Mouse (Mus musculus): ENCODE measurements around the gene Polrmt. TPM values are rescaled to one million over a fixed set of nuclear protein-coding genes. Genes with fewer than 3 reads are reported as not detected.
"Not testable (repeated sequence)": the region's sequence is repeated elsewhere in the genome, so short reads cannot be mapped to it uniquely, and the experiment has no call there.

The Polrmt gene
- polyA plus RNA-seq, 1 experiment from 2014 or later = 47.3 TPM

DNA sequence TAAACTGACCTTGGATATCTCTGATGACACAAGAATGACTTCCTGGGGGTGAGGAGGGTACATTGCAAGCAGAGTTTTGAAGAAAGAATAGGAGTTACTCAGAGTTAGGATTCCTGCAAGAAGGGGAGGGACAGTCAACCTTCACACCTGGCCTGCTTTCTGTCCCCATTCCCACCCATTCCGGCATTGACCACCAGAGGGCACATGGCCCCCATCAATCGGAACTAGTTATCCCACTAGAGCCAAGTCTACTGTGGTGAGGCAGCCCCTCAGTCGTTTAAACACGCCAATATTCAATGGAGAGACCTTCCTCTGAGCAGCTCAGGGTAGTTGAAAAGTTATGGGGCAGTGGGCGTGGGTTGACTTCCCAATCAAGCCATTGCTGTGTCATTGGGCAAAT is 22.0 kb upstream of the Polrmt start:
- Histone ChIP-seq H3K27me3 (ENCODE audit: insufficient read depth, poor library complexity, severe bottlenecking) (peaks cover 10% of the 10 kb centered on the region; the same call in 1 of the 2 replicates), H3K4me1 (replicated peaks) (peaks cover 52% of the 10 kb centered on the region), H3K9me3 (peaks cover 4% of the 10 kb centered on the region; the same call in 1 of the 2 replicates), H3K4me3 (peak overlapping the region; percentile 73), H3K36me3 (peaks cover 11% of the 10 kb centered on the region; the same call in 1 of the 2 replicates), H3K27ac (no peak overlapping the region)
- peak; percentile 85 for DNase-seq (ENCODE audit: low spot score)
- under 1% methylated on average over 5 of the region's 5 CpGs for WGBS

DNA sequence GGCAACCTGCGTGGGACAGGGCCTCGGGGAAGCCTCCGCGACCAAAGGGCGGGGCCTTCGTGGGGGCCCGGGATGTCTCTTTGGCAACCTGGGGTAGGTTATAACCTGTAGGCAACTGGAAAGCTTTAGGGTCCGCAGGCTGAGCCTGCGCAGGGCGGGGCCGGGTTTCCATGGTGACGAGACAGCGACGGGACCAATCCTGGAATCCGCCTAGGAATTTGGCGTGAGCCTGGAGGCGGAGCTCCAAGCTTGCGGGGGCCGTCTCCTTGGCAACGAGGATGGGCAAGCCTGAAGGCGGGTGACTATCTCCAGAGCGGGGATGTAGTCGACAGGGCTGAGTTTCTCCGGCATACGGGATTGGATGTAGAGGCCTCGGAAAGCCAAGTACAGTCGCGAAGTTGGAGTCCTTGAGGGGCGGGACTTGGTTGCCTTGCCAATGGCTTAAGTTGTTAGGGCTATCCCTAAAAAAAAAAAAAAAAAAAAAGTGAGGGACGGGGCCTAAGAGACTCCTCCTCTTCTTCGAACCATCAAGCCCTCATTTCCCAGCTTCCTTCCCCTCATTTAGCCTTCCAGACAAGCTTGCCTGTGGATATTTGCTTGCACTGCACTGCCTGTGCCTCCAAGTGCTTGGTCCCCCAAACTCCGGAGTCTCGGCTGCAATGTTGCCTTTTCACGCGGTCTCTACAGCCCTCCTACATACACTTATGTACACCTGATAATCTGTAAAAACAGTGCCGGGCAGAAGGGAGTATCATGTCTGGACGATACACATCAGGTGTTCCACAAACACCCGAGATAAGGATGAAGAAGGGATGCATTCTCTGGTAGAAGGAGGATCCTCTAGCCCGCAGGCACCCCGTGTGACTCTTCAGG is 21.2 kb upstream of the Polrmt start:
- H3K27ac ChIP-seq = peak overlapping the region; percentile 95
- H3K4me3 ChIP-seq = peak overlapping the region; percentile 73
- peaks cover 4% of the 10 kb centered on the region; the same call in 1 of the 2 replicates for H3K9me3 ChIP-seq
- peak; percentile 96 for DNase-seq (ENCODE audit: low spot score)
- WGBS = 14% methylated on average over 40 of the region's 40 CpGs
- peaks cover 60% of the 10 kb centered on the region for H3K4me1 ChIP-seq (replicated peaks)
- peaks cover 10% of the 10 kb centered on the region; the same call in 1 of the 2 replicates for H3K27me3 ChIP-seq (ENCODE audit: insufficient read depth, poor library complexity, severe bottlenecking)
- H3K36me3 ChIP-seq = peaks cover 19% of the 10 kb centered on the region

DNA sequence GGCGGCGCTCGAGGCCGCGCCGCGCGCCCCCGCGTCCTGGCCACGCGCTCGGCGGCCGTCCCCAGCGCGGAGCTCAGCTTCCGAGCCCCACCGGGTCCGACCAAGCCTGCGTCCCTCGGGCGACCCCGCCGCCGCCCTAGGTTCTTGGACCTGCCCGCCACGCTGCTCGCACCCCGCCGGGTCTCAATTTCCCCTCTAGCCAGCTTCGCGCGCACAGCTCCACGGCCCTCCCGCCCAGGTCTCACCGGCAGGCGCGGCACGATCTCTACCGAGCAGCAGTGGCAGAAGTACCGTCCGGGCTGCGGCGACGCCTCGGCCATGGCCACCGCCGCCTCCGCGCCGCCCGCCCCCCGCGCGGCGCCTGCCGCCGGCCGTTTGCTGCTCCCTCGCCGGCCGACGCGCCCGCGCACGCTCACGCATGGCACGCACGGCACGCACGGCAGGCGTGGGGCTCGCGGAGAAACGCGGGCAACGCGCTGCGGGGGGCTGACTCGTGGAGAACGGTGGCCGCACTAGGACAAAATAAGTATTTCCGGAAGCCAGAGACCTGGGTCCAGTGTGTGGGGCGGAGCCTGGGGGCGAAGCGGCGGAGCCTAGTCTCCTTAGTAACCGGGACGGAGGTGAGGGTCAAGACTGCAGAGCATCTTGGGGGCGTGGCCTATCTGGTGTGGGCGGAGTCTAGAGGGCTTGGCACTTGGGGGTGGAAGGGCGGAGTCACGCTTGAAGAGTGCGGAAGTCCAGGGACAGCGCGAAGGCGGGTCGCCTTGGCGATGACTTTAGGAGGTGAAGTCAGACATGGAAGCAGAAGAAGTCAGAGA is 20.3 kb upstream of the Polrmt start, which contains the start of gene Rnf126:
Gene Rnf126, minus strand, starts transcription at position 445 of the 818 bp plus-strand sequence.
- H3K9me3 ChIP-seq = no peaks in the 10 kb centered on the region
- H3K4me1 ChIP-seq (replicated peaks) = peaks cover 61% of the 10 kb centered on the region
- under 1% methylated on average over 101 of the region's 101 CpGs for WGBS
- peak within 1 kb of the TSS; percentile 73 for H3K4me3 ChIP-seq
- H3K27me3 ChIP-seq (ENCODE audit: insufficient read depth, poor library complexity, severe bottlenecking) = peaks cover 10% of the 10 kb centered on the region; the same call in 1 of the 2 replicates
- peak; percentile 100 for DNase-seq (ENCODE audit: low spot score)
- peak within 1 kb of the TSS; percentile 95 for H3K27ac ChIP-seq
- peaks cover 28% of the 10 kb centered on the region for H3K36me3 ChIP-seq

DNA sequence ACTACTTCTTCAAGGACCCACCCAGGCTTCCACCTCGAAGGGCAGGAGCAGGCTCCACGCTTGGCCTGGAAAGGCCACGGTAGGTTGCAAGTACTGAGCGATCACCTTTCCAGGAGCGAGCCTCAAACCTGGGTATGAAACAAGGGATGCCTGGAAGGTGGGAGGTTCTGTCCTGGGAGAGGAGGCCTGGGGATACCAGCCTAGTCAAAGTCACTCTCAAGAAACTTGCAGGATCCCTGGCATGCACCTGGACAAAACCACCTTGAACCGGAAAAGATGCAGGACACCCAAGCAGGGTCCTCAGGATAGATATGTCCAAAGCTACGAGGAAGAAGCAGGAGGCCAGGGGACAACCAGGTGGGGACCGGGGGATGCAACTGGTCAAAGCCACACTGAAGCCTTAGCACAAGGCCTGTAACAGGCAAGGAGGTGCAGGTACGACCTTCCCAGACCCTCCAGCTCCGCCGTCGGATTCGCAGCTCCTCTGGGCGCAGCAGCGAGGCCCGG is 19.7 kb upstream of the Polrmt start:
- H3K36me3 ChIP-seq = peaks cover 34% of the 10 kb centered on the region
- 10% methylated on average over 16 of the region's 16 CpGs for WGBS
- peaks cover 8% of the 10 kb centered on the region; the same call in 1 of the 2 replicates for H3K27me3 ChIP-seq (ENCODE audit: insufficient read depth, poor library complexity, severe bottlenecking)
- H3K9me3 ChIP-seq = no peaks in the 10 kb centered on the region
- H3K4me3 ChIP-seq = peak overlapping the region; percentile 73
- peaks cover 61% of the 10 kb centered on the region for H3K4me1 ChIP-seq (replicated peaks)
- DNase-seq (ENCODE audit: low spot score) = no peak
- H3K27ac ChIP-seq = peak overlapping the region; percentile 95

DNA sequence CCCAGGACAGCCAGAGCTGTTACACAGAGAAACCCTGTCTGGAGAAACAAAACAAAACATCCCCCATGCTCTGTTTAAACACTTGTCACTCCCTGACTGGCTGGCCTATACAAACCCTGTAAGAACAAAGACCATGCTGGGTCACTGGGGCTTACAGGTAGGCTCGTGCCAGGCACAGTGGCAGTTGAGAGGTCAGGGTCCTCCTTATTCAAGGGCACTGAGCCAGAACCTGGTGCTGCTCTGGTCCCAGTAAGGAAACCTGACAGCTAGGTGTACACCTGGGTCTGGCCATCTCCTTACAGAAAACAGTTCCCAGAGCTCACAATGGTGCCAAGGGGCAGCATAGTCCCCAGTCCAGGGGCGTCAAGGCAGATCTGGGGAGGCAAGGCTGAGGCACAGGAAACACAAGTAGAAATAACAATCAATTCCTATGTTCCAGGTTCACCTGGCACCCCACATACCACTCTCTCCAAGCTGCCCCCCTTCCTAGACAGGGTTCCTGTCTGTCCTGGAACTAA is 18.9 kb upstream of the Polrmt start:
- H3K4me1 ChIP-seq (replicated peaks) = peaks cover 61% of the 10 kb centered on the region
- no peaks in the 10 kb centered on the region for H3K9me3 ChIP-seq
- DNase-seq (ENCODE audit: low spot score) = no peak
- peaks cover under 1% of the 10 kb centered on the region; the same call in 1 of the 2 replicates for H3K27me3 ChIP-seq (ENCODE audit: insufficient read depth, poor library complexity, severe bottlenecking)
- no peak overlapping the region for H3K27ac ChIP-seq
- peaks cover 42% of the 10 kb centered on the region for H3K36me3 ChIP-seq
- peak overlapping the region; percentile 73 for H3K4me3 ChIP-seq
- 84% methylated on average over 2 of the region's 2 CpGs for WGBS

DNA sequence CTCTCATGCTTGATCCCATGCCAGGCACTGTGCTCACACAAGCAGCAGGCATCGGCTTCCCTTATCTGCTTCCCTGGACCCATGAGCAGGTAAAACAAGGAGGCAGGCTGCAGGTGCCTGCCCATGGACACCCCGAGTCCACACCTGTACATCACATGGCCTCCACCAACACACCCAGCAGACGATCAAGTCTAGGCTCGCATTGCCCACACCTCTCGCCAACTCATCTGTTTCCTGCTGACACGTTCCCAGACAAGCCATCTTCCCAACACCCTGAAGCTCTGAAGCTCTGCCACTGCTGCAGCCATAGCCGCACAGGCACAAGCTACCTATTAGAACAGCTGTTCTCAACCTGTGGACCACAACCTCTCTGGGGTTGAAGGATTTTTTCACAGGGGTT is 17.9 kb upstream of the Polrmt start:
- no peak for DNase-seq (ENCODE audit: low spot score)
- Histone ChIP-seq H3K27ac (no peak overlapping the region), H3K4me3 (no peak overlapping the region; the same call in 1 of the 2 replicates), H3K36me3 (peaks cover 52% of the 10 kb centered on the region), H3K4me1 (replicated peaks) (peaks cover 61% of the 10 kb centered on the region), H3K27me3 (ENCODE audit: insufficient read depth, poor library complexity, severe bottlenecking) (no peaks in the 10 kb centered on the region), H3K9me3 (no peaks in the 10 kb centered on the region)
- WGBS = 90% methylated on average over 7 of the region's 7 CpGs

DNA sequence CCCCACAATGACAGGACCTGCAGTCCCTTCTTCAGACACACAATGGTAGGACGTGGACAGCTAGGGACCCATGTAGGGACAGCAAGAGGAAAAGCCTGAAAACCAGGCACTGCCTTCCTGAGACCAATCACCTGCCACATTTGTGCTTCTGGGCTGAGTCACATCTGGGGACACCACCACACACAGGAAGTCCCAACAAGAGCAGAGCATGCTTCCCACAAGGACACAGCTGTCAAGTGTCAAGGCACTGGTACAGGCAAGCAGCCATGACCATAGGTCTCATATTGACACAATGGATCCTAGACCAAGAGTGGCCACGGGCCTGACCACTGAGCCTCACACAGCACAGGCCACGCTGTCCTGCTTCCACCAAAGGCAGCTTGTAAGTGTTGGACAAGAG is 16.5 kb upstream of the Polrmt start:
- DNase-seq (ENCODE audit: low spot score) = no peak
- 83% methylated on average over 3 of the region's 3 CpGs for WGBS
- H3K4me1 ChIP-seq (replicated peaks) = peaks cover 50% of the 10 kb centered on the region
- H3K36me3 ChIP-seq = peaks cover 65% of the 10 kb centered on the region
- H3K9me3 ChIP-seq = no peaks in the 10 kb centered on the region
- no peaks in the 10 kb centered on the region for H3K27me3 ChIP-seq (ENCODE audit: insufficient read depth, poor library complexity, severe bottlenecking)
- no peak overlapping the region for H3K4me3 ChIP-seq
- H3K27ac ChIP-seq = no peak overlapping the region

DNA sequence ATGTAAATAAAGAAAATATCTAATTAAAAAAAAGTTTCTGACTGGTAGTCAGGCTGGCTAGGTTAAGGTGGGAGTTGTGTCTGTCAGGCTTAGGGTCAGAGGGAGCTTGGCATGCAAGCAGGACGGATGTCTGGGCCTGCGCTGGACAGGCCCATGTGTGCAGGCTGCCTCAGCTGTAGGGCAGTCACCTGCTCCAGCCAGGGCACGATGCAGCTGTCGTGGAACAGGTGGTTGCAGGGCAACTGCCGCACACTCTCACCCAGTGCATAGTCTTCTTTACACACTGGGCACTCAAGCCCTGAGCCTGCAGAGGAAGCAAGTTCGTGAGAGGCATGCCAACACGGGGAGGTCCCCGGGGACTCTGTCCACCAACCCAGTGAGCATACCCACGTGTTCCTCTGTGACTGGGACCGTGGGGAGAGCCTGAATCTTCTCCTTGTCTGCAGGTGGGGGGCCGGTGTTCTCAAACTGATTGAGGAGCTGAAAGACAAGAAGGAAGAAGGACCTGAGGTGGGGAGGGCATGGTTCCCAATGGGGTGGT is 14.3 kb upstream of the Polrmt start:
- Histone ChIP-seq H3K27ac (no peak overlapping the region), H3K4me3 (no peak overlapping the region), H3K27me3 (ENCODE audit: insufficient read depth, poor library complexity, severe bottlenecking) (peaks cover 8% of the 10 kb centered on the region), H3K36me3 (peaks cover 87% of the 10 kb centered on the region), H3K4me1 (replicated peaks) (peaks cover 31% of the 10 kb centered on the region), H3K9me3 (no peaks in the 10 kb centered on the region)
- 91% methylated on average over 11 of the region's 11 CpGs for WGBS
- DNase-seq (ENCODE audit: low spot score) = no peak

DNA sequence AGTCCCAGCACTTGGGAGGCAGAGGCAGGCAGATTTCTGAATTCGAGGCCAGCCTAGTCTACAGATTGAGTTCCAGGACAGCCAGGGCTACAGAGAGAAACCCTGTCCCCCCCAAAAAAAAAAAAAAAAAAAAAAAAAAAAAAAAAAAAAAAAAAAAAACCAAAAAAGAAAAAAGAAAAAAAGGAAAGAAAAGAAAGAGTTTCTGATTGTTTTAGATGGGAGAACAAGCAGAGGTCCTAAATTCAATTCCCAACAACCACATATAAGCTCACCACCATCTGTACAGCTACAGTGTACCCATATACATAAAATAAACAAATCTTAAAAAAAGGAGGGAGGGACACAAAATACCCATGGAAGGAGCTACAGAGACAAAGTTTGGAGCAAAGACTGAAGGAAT is 13.3 kb upstream of the Polrmt start:
- H3K27ac ChIP-seq; DNase-seq (ENCODE audit: low spot score); H3K9me3 ChIP-seq; H3K4me3 ChIP-seq: not testable (repeated sequence)
- H3K27me3 ChIP-seq (ENCODE audit: insufficient read depth, poor library complexity, severe bottlenecking) = peaks cover 12% of the 10 kb centered on the region
- peaks cover 84% of the 10 kb centered on the region for H3K36me3 ChIP-seq
- H3K4me1 ChIP-seq (replicated peaks) = peaks cover 31% of the 10 kb centered on the region
- WGBS = 83% methylated on average over 1 of the region's 1 CpGs

DNA sequence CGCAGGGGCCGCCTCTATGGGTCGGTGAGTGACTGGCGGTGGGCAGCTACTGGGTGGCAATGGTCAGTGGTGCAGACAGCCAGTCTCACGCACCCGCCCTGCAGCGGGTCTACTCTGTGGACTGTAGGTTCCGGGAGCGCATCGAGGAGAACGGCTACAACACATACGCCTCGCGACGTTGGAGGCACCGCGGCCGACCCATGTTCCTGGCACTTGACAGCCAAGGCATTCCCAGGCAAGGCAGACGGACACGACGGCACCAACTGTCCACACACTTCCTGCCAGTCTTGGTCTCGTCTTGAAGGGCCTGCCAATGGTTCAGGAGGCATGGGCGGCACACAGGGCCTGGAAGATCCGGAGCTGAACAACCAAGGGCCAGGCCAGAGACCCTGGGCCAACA is 10.3 kb upstream of the Polrmt start:
- peaks cover 62% of the 10 kb centered on the region for H3K36me3 ChIP-seq
- H3K27me3 ChIP-seq (ENCODE audit: insufficient read depth, poor library complexity, severe bottlenecking) = peaks cover 12% of the 10 kb centered on the region
- H3K4me3 ChIP-seq = no peak overlapping the region
- WGBS = 91% methylated on average over 24 of the region's 24 CpGs
- H3K27ac ChIP-seq = no peak overlapping the region
- no peaks in the 10 kb centered on the region for H3K9me3 ChIP-seq
- H3K4me1 ChIP-seq (replicated peaks) = peaks cover 11% of the 10 kb centered on the region
- DNase-seq (ENCODE audit: low spot score) = no peak

DNA sequence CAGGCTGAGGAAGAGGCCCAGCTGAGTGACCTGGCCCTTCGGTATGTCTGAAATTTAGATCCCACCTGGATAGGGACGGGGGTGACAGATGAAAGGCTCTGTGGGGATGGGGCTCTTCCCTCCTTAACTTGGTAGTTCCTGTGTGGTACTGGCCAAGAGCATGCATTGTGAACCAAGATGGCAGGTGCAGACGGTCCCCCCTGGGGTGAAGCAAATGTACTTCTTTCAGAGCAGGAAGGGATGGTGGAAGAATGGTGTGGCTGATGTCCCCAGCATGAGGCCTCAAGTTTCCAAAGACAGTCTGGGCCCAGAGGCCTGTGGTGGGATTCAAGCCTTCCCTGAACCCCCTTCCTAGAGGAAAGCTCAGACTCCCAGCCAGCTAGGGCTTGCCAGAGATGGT is 9.5 kb upstream of the Polrmt start:
- 83% methylated on average over 3 of the region's 3 CpGs for WGBS
- no peak for DNase-seq (ENCODE audit: low spot score)
- H3K4me3 ChIP-seq = peak overlapping the region; percentile 52; the same call in 1 of the 2 replicates

More for the DNA sequence above, 9.5 kb upstream of the Polrmt start:
- Histone ChIP-seq H3K4me1 (replicated peaks) (peaks cover 13% of the 10 kb centered on the region), H3K27ac (no peak overlapping the region), H3K27me3 (ENCODE audit: insufficient read depth, poor library complexity, severe bottlenecking) (peaks cover 12% of the 10 kb centered on the region), H3K9me3 (no peaks in the 10 kb centered on the region), H3K36me3 (peaks cover 54% of the 10 kb centered on the region)
